Mouse (Mus musculus): ENCODE measurements around the gene Tyw1. TPM values are rescaled to one million over a fixed set of nuclear protein-coding genes. Genes with fewer than 3 reads are reported as not detected.
A peak's percentile ranks its signal among the peaks of the same experiment; 100 is the strongest.

Gene Tyw1
- total RNA-seq (2015; ENCODE audit: low replicate concordance) (6.7 and 11.5 TPM in 2 replicates), total RNA-seq (2017; ENCODE audit: low replicate concordance) (12.6 and 13.5 TPM in 2 replicates)

DNA sequence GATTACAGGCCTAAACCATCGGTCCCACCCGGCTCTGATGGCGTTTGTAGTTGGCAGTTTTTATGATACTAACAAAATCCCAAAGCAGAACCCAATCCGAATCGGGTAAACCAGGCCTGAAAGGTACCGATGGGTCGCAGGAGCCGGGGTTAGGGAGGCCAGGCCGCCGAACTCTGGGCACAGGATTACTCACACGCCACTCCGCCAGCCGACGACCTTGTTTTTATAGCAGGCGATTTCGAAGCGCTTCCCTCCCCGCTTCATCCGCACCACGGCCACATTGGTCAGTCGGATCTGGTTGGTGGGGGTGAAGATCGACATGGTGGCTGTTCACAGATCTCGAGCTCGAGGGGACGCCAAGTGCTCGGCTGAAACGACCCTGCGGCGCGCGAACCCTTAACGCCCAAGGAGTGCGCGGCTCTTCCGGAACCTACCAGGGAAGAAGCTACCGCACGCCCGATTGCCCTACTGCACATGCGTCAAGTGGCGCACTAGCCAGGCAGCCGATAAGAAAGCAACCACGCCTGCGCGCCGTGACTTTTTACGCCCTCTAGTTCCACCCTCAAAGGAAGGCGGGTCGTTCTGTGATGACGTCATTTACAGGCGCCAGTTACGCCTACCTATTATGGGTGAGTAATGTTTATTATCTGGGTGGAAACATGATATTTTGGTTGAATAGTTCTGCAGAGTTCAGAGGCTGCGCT, at the start of gene Tyw1, which contains the start of gene Sbds:
Gene Tyw1, plus strand, starts transcription at position 603 of the 704 bp plus-strand sequence.
Gene Sbds, minus strand, starts transcription at position 514 of the 704 bp plus-strand sequence.
- ATAC-seq (replicated peaks; ENCODE audit: low FRiP score, poor library complexity, severe bottlenecking), result peak; percentile 82

DNA sequence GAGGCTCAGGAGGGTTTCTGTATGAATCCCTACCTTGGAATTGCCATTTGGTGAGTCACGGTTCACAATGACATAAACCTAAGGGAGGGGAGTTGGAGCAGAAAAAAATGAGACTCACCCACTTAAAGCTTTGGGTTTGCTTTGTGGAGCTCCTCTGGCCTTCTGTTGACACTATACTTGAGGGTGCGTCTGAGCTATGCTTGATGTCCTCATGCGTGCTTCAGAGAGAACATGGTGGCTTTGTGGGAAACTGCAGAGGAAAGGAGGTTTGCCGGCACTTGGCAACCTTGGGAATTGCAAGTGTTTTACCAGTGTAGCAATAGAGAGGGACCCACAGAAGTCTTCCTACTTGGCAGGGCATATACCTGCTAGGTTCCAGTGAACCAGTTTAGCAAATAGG, 48.1 kb upstream of the Tyw1 start:
- ATAC-seq (replicated peaks; ENCODE audit: low FRiP score, poor library complexity, severe bottlenecking), result no peak

GRCm38 (mm10) chr5:130212956-130213355, 42.5 kb upstream of the Tyw1 start:
- ATAC-seq (replicated peaks; ENCODE audit: low FRiP score, poor library complexity, severe bottlenecking), result no peak

DNA sequence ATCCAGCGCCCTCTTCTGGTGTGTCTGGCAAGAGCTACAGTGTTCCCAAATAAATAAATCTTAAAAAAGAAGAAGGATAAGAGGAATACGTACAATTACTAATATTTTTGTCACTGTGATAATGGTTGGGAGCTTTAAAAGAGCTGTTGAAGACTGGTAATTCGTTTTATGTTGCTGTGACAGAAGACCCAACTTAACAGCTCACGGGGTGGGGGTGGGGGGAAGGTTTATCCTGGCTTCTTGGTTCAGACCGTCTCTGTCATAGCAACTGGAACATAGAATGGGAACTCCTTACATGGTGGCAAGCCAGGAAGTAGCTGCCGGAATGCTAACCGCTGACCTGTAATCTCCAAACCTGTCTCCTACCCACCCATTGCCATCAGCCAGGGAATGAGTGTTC, 38.6 kb upstream of the Tyw1 start, which contains the start of gene Tmem248:
Gene Tmem248, plus strand, starts transcription at position 301 of the 400 bp plus-strand sequence.
- no peak for ATAC-seq (replicated peaks; ENCODE audit: low FRiP score, poor library complexity, severe bottlenecking)

DNA sequence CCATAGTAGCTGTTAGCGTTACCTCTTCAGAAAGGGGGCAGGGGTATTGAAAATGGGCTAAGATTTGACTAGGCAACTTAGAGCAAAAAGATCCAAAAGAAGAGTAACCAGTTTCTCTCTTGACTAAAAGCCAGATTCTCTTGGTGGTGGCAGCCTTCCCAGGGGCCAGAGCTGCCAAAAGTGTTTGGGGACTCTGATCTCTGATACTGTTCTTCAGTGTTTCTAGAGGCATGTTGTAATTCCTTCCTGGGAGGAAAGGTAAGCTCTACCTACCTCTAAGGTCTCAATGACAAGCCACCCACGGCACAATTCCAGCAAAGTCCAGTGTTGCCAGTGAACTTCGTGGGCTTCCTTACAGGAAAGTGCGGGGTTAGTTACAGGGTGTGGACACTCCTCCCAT, 38.0 kb upstream of the Tyw1 start:
- ATAC-seq (replicated peaks; ENCODE audit: low FRiP score, poor library complexity, severe bottlenecking), result no peak

GRCm38 (mm10) chr5:130218336-130218735, 37.1 kb upstream of the Tyw1 start:
- no peak for ATAC-seq (replicated peaks; ENCODE audit: low FRiP score, poor library complexity, severe bottlenecking)

GRCm38 (mm10) chr5:130221316-130221715, 34.1 kb upstream of the Tyw1 start:
- no peak for ATAC-seq (replicated peaks; ENCODE audit: low FRiP score, poor library complexity, severe bottlenecking)

GRCm38 (mm10) chr5:130221760-130222145, 33.7 kb upstream of the Tyw1 start:
- peak; percentile 42 for ATAC-seq (replicated peaks; ENCODE audit: low FRiP score, poor library complexity, severe bottlenecking)

- ATAC-seq (replicated peaks; ENCODE audit: low FRiP score, poor library complexity, severe bottlenecking), result peak; percentile 91
Measured at GRCm38 (mm10) chr5:130222146-130223004, 33.0 kb upstream of the Tyw1 start.

- ATAC-seq (replicated peaks; ENCODE audit: low FRiP score, poor library complexity, severe bottlenecking), result no peak
Measured at GRCm38 (mm10) chr5:130226790-130227189, 28.6 kb upstream of the Tyw1 start.

DNA sequence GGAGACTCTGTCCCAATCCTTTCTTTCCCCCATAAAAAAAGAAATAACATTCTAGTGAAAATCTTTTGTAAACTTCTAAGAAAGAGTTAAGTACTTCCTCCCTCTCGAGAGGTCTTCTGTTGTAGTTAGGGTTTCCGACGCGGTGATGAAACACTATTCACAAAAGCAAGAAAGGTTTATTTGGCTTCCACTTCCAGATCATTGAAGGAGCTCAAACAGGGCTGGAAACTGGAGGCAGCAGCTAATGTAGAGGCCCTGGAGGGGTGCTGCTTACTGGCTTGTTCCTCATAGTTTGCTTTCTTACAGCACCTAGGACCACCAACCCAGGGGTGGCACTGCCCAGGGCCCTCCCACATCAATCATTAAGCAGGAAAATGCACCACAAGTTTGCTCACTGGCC, 27.3 kb upstream of the Tyw1 start:
- no peak for ATAC-seq (replicated peaks; ENCODE audit: low FRiP score, poor library complexity, severe bottlenecking)

DNA sequence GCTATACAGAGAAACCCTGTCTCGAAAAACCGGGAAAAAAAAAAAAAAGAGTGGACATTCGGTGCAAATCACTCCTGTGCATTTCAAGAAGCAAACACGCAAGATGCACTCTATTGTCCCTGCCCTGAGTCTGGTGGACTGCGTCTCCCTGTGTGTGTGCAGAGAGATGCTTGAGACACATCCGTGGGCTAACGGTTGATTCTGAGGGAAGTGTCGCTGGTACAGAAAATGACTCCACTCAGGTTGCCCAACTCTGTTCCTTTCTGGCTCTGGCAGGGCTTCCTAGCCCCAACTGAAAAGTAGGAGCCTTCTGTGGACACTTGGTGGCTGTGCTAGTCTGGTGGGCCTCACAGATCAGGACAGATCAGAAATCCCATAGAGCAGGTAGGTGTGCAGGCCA, 19.1 kb upstream of the Tyw1 start:
- ATAC-seq (replicated peaks; ENCODE audit: low FRiP score, poor library complexity, severe bottlenecking), result no peak

GRCm38 (mm10) chr5:130239236-130239635, 16.2 kb upstream of the Tyw1 start:
- no peak for ATAC-seq (replicated peaks; ENCODE audit: low FRiP score, poor library complexity, severe bottlenecking)

GRCm38 (mm10) chr5:130239856-130240255, 15.6 kb upstream of the Tyw1 start:
- no peak for ATAC-seq (replicated peaks; ENCODE audit: low FRiP score, poor library complexity, severe bottlenecking)

DNA sequence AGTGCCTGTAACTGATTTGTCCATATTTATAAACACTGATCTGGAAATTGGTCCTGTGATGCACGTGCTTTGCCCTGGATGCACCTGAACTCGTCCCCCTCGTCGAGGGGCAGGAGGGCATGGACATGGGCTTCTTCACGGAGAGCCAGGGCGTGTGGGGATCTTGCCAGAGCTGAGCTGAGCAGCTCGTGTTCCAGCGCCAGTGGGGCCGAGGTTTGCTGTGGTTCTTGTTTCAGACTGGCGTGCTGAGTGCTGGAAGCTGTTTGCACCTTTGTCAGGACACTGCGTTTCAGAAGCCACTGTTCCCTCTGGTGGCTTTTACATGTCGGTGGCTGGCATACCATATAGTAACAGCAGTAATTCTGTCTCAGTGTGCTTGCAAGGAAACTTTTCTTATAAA, 14.0 kb upstream of the Tyw1 start:
- ATAC-seq (replicated peaks; ENCODE audit: low FRiP score, poor library complexity, severe bottlenecking), result no peak

GRCm38 (mm10) chr5:130247823-130248222, 7.6 kb upstream of the Tyw1 start:
- ATAC-seq (replicated peaks; ENCODE audit: low FRiP score, poor library complexity, severe bottlenecking), result no peak

DNA sequence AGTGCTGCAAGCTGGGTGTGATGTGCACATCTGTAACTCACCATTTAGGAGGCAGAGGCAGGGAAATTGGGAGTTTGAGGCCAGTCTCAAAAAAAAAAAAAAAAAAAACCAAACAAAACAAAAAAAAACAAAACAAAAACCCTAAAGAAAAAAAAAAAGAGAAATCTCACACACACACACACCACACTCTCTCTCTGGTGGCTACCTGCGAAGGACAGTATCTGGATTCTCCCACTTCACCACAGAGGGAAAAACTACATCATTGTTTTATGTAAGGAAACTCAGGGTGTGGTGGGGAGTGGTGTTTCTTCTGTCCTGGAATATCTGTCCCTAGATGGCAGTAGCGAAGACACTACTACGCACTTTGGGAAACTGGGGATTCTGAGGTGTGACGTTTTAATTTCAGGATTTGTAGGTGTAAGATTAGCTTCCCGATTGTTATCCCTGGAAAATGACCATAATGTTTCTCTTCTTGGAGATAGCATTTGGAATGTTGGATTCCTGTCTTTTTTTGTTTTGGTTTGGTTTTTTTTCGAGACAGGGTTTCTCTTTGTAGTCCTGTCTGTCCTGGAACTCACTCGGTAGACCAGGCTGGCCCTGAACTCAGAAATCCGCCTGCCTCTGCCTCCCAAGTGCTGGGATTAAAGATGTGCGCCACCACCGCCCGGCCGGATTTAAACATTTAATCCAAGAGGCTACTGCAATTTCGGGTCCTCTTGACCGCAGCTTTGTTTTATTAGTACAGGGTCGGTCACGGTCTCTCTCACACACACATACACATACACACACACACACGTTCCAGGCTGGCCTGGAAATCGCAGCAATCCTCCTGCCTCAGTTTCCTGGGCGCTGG, 1.0 kb upstream of the Tyw1 start:
- ATAC-seq (replicated peaks; ENCODE audit: low FRiP score, poor library complexity, severe bottlenecking), result no peak; the same call in 1 of the 2 replicates

GRCm38 (mm10) chr5:130255799-130256525, 543 bp downstream of the Tyw1 start:
- ATAC-seq (replicated peaks; ENCODE audit: low FRiP score, poor library complexity, severe bottlenecking), result peak; percentile 5

DNA sequence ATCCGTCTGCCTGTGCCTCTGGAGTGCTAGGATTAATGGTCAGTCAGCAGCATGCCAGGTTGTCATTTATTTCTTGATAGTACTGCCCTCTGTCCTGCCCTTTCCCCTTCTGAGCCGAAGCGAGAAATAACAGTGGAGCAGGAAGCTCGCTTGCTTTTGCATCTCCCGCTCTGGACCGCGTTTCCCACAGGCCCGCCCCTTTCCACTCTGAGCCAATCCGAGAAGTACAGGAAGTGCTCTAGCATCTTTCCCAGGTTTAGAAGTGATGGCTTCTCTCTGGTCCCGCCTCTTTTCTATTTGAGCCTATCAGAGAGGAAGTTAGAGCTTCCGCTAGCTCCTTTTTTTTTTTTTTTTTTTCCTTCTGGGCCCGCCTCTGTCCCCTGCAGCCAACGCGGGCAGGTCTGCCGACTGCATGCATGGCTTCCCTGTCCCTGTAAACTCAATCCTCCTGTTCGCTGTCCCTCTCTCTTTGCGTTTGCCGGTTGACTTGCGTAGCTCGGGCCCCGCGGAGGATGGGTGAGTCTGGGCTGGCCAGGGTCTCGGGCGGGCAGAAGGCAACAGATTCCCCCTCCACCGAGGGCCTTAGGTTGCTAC, 1.4 kb downstream of the Tyw1 start:
- ATAC-seq (replicated peaks; ENCODE audit: low FRiP score, poor library complexity, severe bottlenecking), result peak; percentile 91

Measured in erythroid progenitor cell, adult 5-6 weeks (primary cell).